Mouse (Mus musculus): Measurements from ENCODE around the gene Bsx.

GRCm38 (mm10) chr9:40836681-40837080 lies 37.2 kb upstream of the Bsx start:
- TF ChIP-seq POLR2AphosphoS5 (IDR thresholded peaks at IDR 0.05; ENCODE audit: insufficient replicate concordance, low read depth, low read length), result no peak
- TF ChIP-seq CTCF (IDR thresholded peaks at IDR 0.05; ENCODE audit: low read depth, low read length), result no peak
- TF ChIP-seq TAL1 (conservative IDR thresholded peaks at IDR 0.05; ENCODE audit: low read depth, low read length), result no peak
- TF ChIP-seq GATA1 (IDR thresholded peaks at IDR 0.05; ENCODE audit: borderline replicate concordance, low read length), result no peak

All from G1E (cell line).